Mouse (Mus musculus): ENCODE measurements around the gene C1s1. TPM values are rescaled to one million over a fixed set of nuclear protein-coding genes. Genes with fewer than 3 reads are reported as not detected.
"Not testable (repeated sequence)": the region's sequence is repeated elsewhere in the genome, so short reads cannot be mapped to it uniquely, and the experiment has no call there.

The C1s1 gene
- 10 to 100 TPM; 41.1 to 44.1 TPM for total RNA-seq (2021)
- long read RNA-seq, experiment 1, transcript C1s1-204 (12 exons, 2,906 nt), result major isoform, 25 of 45 reads
- long read RNA-seq, experiment 1, partial matches to known transcripts, result 3 of 45 reads
- long read RNA-seq, experiment 1, other reads (novel, unspliced or antisense), result 13 of 45 reads
- long read RNA-seq, experiment 2, transcript C1s1-204 (12 exons, 2,906 nt), result major isoform, 17 of 28 reads
- long read RNA-seq, experiment 2, partial matches to known transcripts, result 4 of 28 reads
- long read RNA-seq, experiment 2, other reads (novel, unspliced or antisense), result 3 of 28 reads

DNA sequence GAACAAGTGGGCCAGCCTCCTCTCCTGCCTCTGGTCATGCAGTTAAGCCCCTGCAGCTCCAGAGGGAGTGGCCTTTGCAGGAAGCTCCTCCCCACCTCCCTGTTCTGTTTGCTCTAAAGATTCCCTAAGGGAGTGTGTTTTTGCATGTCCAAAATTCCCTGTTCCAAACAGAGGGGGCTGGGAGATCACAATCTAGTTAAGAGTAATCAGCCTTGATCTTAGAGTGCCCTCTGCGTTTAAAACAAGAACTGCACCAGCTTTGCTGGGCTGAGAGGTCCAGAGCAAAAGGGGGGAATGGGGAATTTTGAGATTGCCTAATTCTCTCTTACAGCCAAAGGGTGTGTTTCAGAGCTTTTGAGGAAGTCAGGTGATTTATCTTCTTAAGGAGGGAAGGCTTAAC lies at the start of gene C1s1:
TSS of gene C1s1 (minus strand) at position 76 of the 400 bp plus-strand sequence.
- peak; percentile 22 to 64 for DNase-seq (ENCODE audit: low spot score in 2 of 2)

- no peak for DNase-seq (ENCODE audit: low spot score in 2 of 2)
Observed at GRCm38 (mm10) chr6:124588771-124589170, 46.6 kb upstream of the C1s1 start.

GRCm38 (mm10) chr6:124586266-124586665 lies 44.1 kb upstream of the C1s1 start:
- no peak for DNase-seq (ENCODE audit: low spot score in 2 of 2)

GRCm38 (mm10) chr6:124585761-124586160 lies 43.6 kb upstream of the C1s1 start:
- DNase-seq (ENCODE audit: low spot score in 2 of 2), result no peak

DNA sequence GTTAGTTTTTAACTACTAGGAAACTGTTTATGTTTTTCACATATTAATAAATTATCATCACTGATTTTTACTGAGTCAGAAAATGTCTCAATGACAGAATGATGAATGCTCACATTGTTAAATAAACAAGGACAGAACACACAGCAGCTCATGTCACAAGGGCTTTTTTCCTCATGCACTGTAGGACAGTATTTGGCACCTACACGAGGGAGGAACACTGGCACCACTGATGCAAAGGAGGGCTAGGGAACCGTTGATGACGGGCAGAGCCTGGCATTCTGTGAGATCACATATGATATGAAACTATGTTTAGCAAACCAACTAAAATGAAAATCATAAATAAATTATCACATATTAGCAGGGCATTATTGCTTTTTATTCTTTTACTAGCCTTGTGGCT lies 42.8 kb upstream of the C1s1 start:
- no peak for DNase-seq (ENCODE audit: low spot score in 2 of 2)

DNA sequence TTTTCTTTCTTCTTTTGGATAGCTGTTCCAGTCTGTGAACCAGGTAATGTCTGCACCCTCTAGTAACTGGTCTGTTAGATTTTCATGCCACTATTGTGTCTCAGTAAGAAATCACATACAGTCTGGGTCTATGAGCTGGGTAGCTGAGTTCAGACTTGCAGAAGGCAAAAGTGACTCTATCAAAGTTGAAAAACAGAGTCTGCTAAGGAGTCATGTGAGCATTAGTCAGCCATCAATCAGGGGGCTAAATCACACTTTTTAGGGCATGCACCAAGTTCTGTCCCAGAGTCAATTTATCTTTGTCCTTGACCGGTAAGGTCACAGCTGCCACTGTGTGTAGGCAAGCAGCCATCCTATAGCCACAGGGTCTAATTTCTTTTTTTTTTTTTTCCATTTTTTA lies 40.1 kb upstream of the C1s1 start:
- no peak for DNase-seq (ENCODE audit: low spot score in 2 of 2)

GRCm38 (mm10) chr6:124580155-124580554 lies 38.0 kb upstream of the C1s1 start:
- not testable (repeated sequence) for DNase-seq (ENCODE audit: low spot score in 2 of 2)

- DNase-seq (ENCODE audit: low spot score in 2 of 2), result not testable (repeated sequence)
Observed at GRCm38 (mm10) chr6:124575155-124575678, 33.1 kb upstream of the C1s1 start.

GRCm38 (mm10) chr6:124570026-124570425 lies 27.9 kb upstream of the C1s1 start, which contains the start of gene C1rb:
Gene C1rb (plus strand): TSS chr6:124570294.
- peak; percentile 38 to 53 for DNase-seq (ENCODE audit: low spot score in 2 of 2)

GRCm38 (mm10) chr6:124561611-124562010 lies 19.5 kb upstream of the C1s1 start:
- not testable (repeated sequence) for DNase-seq (ENCODE audit: low spot score in 2 of 2)

DNA sequence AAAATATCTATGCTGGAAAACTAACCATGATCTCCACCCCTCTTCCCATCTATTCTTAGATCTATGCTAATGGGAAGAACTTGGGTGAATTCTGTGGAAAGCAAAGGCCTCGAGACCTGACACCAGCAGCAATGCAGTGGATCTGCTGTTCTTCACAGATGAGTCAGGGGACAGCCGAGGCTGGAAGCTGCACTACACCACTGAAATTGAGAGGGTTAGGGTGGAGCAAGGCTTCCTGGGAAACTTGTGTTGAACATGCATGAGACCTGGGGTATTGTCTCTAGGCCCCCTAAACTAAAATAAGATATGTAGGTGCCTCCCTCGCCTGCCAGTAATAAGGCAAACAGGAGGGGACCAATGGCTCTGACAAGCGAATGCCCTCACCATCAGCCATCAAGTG lies 19.0 kb upstream of the C1s1 start:
- not testable (repeated sequence) for DNase-seq (ENCODE audit: low spot score in 2 of 2)

GRCm38 (mm10) chr6:124555956-124556355 lies 13.8 kb upstream of the C1s1 start:
- DNase-seq (ENCODE audit: low spot score in 2 of 2), result not testable (repeated sequence)

DNA sequence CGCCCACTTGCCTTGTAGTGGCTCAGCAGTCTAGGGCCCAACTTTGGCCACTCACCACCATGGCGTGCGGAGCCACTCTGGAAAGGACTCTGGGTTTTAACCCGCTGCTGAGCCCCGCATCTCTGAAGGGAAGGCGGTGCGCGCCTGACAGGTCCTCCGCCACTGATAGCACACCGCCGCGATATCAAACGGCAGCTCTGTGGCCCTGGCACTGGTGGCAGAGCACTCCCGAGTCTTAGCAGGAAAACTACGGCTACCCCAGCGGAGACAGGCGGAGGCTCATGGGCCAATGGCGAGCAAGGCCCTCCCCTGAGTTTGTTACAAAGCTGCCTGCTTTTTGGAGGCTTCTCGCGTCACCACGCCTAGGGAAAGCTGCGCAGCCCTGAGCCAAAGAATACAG lies 10.6 kb upstream of the C1s1 start:
- DNase-seq (ENCODE audit: low spot score in 2 of 2), result no peak

DNA sequence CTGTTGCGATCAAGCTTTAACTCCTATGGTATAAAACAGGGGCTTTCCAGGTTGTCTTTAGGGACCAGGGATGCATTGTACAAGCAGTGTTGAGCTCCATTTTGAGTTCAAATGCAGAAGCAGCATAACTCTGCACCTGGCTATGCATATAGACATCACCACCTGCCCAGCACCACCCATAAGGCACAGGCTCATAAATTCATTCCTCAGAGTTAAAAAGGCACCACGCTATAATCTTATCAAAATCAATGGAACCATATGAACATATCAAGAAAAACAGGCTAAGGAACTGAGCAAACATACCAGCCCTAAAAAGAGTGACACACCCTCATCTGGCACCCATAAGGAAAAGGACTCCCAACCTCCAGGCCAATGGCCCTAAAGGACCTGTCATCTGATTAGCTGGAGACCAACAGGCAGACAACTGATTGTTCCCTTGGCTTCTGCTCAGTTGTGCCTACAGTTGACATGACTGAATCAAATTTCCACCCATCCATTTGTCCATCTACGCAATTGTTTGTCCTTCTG lies 6.9 kb upstream of the C1s1 start:
- no peak for DNase-seq (ENCODE audit: low spot score in 2 of 2)

DNA sequence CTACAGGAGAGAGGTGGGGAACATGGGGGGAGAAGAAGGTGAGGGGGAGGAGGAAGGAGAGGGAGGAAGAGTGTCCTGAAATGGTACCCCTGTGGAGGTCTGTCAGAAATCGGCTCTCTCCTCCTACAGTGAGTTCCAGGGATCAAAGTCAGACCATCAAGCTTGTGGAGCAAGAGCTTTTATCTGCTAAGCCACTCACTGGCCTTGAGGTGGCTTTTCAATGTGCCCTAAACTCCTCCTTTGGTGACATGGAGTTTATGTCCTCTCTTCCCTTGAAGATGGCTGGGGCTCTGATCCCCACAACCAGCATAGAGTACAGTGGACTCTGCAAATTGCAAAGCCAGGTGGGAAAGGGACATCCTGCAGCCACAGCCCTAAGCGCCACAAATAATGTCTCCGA lies 5.8 kb upstream of the C1s1 start:
- not testable (repeated sequence) for DNase-seq (ENCODE audit: low spot score in 2 of 2)

DNA sequence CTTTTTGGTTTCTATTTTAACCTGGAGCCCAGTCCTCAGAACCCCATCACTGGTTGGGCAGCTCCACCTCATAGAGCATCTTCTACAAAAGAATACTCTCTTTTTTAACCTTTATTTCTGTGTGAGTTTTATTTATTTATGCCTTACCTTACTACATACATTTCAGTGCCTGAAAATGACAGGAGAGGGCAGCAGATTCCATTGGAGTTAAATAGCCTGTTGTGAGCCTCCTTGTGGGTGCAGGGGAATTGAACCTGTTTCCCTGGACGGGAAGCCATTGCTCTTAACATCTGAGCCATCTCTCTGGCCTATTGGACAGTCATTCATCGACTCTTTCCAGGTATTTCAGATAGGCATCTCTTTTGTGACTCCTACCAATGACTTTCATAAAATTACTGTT lies 3.3 kb upstream of the C1s1 start:
- no peak for DNase-seq (ENCODE audit: low spot score in 2 of 2)

DNA sequence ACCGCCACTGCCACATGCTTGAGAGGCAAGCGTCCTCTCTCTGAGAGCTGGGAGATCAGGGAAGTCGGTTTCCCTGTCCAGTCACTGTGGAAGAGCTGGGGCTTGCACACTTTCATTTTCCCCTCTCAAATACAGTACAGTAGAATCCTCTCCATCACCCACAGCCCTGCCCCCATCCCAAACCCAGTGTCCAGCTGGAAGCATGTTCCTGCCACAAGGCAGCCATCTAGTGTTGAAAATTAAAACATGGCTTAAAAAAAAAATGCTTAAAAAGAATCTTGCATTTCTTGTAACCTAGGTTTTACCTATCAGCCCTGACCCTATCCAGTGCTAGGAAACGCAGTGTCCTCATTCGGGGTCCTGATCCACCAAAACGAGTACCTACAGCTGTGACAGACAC lies 2.3 kb upstream of the C1s1 start:
- DNase-seq (ENCODE audit: low spot score in 2 of 2), result peak in 1 of 2 experiments; percentile 25

DNA sequence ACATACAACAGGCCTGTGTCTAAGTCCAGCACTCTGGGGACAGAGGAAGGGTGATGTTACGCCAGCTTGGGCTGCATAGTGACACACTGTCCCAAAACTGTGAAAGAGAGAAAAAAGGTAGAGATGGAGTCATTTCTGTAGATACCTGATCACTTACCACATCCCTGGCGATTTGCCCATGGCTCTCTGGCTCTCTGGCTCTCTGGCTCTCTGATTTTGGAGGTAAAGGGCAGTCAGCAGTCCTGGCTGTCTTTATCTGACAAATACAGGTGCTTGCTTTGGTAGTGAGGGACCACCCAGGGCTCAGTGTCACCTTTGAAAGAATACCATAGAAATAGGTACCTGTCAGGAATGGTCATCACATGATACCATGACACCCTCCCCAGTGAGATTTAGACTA lies 983 bp downstream of the C1s1 start:
- not testable (repeated sequence) for DNase-seq (ENCODE audit: low spot score in 2 of 2)

DNA sequence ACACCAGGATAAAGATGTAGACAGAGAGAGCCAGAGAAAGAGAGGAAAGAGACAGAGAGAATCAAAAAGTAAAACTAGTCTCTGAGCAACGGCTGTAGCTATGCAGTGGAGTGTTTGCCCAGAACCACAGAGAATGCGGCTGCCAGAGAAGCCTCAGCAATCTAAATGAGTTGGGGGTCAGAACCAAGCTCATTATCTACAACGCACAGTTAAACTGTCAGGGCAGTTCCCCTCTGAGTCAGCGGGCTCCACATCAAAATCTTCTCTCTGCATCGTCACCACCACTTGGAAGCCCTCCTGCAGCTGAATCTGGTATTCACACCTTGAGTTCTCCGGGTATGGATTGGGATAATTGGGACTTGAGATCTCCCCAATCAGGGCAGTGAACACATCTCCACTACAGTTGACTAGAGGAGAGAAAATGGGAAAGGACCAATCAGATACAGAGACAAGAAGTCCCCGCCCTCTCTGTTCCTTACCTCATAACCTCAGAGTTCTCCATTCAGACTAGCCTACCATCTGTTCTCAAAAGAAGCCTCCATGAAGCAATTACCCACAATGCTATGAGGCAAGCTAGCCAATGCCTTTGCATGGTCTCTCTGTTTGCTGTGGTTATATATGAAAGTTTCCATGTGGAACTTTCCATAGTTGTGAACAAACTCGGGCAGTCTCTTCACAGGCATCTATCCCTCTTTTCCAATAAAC lies 5.9 kb downstream of the C1s1 start:
- DNase-seq (ENCODE audit: low spot score in 2 of 2), result not testable (repeated sequence)

GRCm38 (mm10) chr6:124531077-124531476 lies 11.1 kb downstream of the C1s1 start:
- no peak for DNase-seq (ENCODE audit: low spot score in 2 of 2)

- DNase-seq (ENCODE audit: low spot score in 2 of 2), result no peak
Observed at GRCm38 (mm10) chr6:124527881-124528280, 14.3 kb downstream of the C1s1 start.

DNA sequence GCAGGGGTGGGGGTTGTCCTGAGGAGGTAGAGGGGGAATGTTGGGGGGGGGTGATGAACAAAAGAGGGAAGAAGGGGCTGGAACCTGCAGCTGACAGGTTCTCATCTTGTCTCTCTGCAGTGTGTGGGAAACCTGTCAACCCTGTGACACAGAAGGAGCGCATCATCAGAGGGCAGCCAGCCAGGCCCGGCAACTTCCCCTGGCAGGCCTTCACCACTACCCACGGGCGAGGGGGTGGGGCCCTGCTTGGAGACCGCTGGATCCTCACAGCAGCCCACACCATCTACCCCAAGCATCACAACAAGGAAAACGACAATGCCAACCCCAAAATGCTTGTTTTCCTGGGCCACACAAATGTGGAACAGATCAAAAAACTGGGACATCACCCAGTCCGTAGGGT lies 20.1 kb downstream of the C1s1 start:
- DNase-seq (ENCODE audit: low spot score in 2 of 2), result not testable (repeated sequence)
